In the genomic region with DNA sequence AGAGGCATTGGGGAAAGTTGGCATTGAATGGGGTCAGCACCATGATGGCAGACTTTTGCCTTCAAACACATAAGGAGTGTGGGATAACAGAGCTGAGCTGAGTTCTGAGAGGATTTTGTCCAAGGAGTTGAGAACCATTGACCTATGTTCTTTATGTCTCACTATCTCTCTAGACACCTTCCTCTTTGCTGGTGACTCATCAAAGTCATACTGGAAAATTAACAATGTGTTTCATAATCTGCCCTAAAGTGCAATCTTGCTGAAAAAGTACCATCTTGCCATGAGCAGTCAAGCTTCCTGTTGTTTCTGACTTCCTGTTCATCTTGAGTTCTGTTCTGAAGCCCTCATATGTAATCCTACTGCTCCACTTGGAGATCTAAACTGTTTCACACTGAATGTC, we compare ENCODE assay signal across 26 mouse cellular contexts. TPM values are rescaled to one million over a fixed set of nuclear protein-coding genes. Genes with fewer than 3 reads are reported as not detected.
DNase-seq lines count a peak whose midpoint lies in the region; ATAC-seq and TF ChIP-seq lines count a peak whose summit lies in the region.
"Had no signal": no experiment of that assay in that cellular context is flagged by ENCODE, and none has a peak within 500 bp of the region (broad histone marks: within the 10 kb centered on the region; RNA-seq: fewer than 3 reads in every experiment).

No protein-coding gene starts in this region.

- ATAC-seq in common myeloid progenitor, adult 5-6 weeks (replicated peaks; ENCODE audit: low read depth, poor library complexity, severe bottlenecking), result peak; percentile 95
- ATAC-seq in liver, postnatal 0 days, result peak; percentile 71
- ATAC-seq in forebrain, embryonic 16.5 days, result no peak
- ATAC-seq in kidney, embryonic 15.5 days (replicated peaks; ENCODE audit: low FRiP score), result no peak
- ATAC-seq: intestine, embryonic 15.5 days; midbrain, embryonic 13.5 days had no signal

- TF ChIP-seq EP300 in liver, postnatal 0 days (IDR thresholded peaks at IDR 0.05; ENCODE audit: low read depth), result peak; percentile 70

- no peak for TF ChIP-seq CTCF in liver, postnatal 0 days (IDR thresholded peaks at IDR 0.05; ENCODE audit: low read depth)

- no peak overlapping the region for H3K4me2 ChIP-seq in liver, postnatal 0 days (ENCODE audit: low read depth, low read length)
- no peak overlapping the region for H3K4me2 ChIP-seq in forebrain, embryonic 16.5 days (ENCODE audit: low read length)
- no peak overlapping the region for H3K4me2 ChIP-seq in kidney, embryonic 15.5 days
- H3K4me2 ChIP-seq: heart, embryonic 12.5 days; hindbrain, embryonic 15.5 days; intestine, embryonic 15.5 days; limb, embryonic 13.5 days; midbrain, embryonic 13.5 days; neural tube, embryonic 13.5 days had no signal

- DNase-seq in lung, postnatal 36 days, result peak; percentile 31
- DNase-seq in lung, adult 18-20 months, result no peak
- DNase-seq in liver, postnatal 0 days, result no peak
- DNase-seq in skeletal muscle tissue, adult 2 months (ENCODE audit: low read depth, low spot score), result peak; percentile 18
- DNase-seq in cerebellum, adult 9-10 months, result no peak
- DNase-seq: adrenal gland, postnatal 14 days; cerebellum, postnatal 10 days; embryo, embryonic 11 days; gastrocnemius, adult 2 months; heart, postnatal 36 days; lung, postnatal 4 days; thymus, postnatal 4 days had no signal

- no peak overlapping the region for H3K27ac ChIP-seq in liver, postnatal 0 days (ENCODE audit: low read depth)
- H3K27ac ChIP-seq in forebrain, embryonic 16.5 days (ENCODE audit: low read length), result no peak overlapping the region
- H3K27ac ChIP-seq in kidney, embryonic 15.5 days, result no peak overlapping the region
- H3K27ac ChIP-seq: gastrocnemius, adult 2 months; hindbrain, embryonic 15.5 days; intestine, embryonic 15.5 days; limb, embryonic 13.5 days; midbrain, embryonic 13.5 days; neural tube, embryonic 13.5 days had no signal

- no peaks in the 10 kb centered on the region for H3K9me3 ChIP-seq in liver, postnatal 0 days (ENCODE audit: low read length)
- no peaks in the 10 kb centered on the region for H3K9me3 ChIP-seq in forebrain, embryonic 16.5 days (ENCODE audit: control insufficient read depth, low read length)
- H3K9me3 ChIP-seq in kidney, embryonic 15.5 days (replicated peaks), result peaks cover 4% of the 10 kb centered on the region; the same call in 1 of the 2 replicates
- H3K9me3 ChIP-seq: hindbrain, embryonic 15.5 days; intestine, embryonic 15.5 days; neural tube, embryonic 13.5 days had no signal

- H3K36me3 ChIP-seq in liver, postnatal 0 days (replicated peaks; ENCODE audit: insufficient read depth, low read length), result no peaks in the 10 kb centered on the region
- no peaks in the 10 kb centered on the region for H3K36me3 ChIP-seq in forebrain, embryonic 16.5 days (ENCODE audit: control insufficient read depth, insufficient read depth)
- H3K36me3 ChIP-seq in kidney, embryonic 15.5 days, result no peaks in the 10 kb centered on the region
- H3K36me3 ChIP-seq: heart, embryonic 12.5 days; hindbrain, embryonic 15.5 days; intestine, embryonic 15.5 days; limb, embryonic 13.5 days; midbrain, embryonic 13.5 days; neural tube, embryonic 13.5 days had no signal

- no peak overlapping the region for H3K9ac ChIP-seq in liver, postnatal 0 days (replicated peaks)
- no peak overlapping the region for H3K9ac ChIP-seq in forebrain, embryonic 16.5 days (replicated peaks; ENCODE audit: low read depth, low read length)
- no peak overlapping the region for H3K9ac ChIP-seq in kidney, embryonic 15.5 days
- H3K9ac ChIP-seq: heart, embryonic 12.5 days; hindbrain, embryonic 15.5 days; intestine, embryonic 15.5 days; limb, embryonic 13.5 days; midbrain, embryonic 13.5 days; neural tube, embryonic 13.5 days had no signal

- no peak overlapping the region for H3K4me3 ChIP-seq in liver, postnatal 0 days (ENCODE audit: low read depth, low read length)
- no peak overlapping the region for H3K4me3 ChIP-seq in forebrain, embryonic 16.5 days (replicated peaks; ENCODE audit: low read length)
- H3K4me3 ChIP-seq in kidney, embryonic 15.5 days (replicated peaks), result no peak overlapping the region
- H3K4me3 ChIP-seq: gastrocnemius, adult 2 months; heart, embryonic 12.5 days; hindbrain, embryonic 15.5 days; intestine, embryonic 15.5 days; limb, embryonic 13.5 days; midbrain, embryonic 13.5 days; neural tube, embryonic 13.5 days had no signal

- H3K4me1 ChIP-seq in liver, postnatal 0 days (ENCODE audit: insufficient read depth), result no peaks in the 10 kb centered on the region
- H3K4me1 ChIP-seq in forebrain, embryonic 16.5 days (replicated peaks; ENCODE audit: control insufficient read depth, insufficient read depth, low read length), result no peaks in the 10 kb centered on the region
- no peaks in the 10 kb centered on the region for H3K4me1 ChIP-seq in kidney, embryonic 15.5 days
- H3K4me1 ChIP-seq: heart, embryonic 12.5 days; hindbrain, embryonic 15.5 days; intestine, embryonic 15.5 days; limb, embryonic 13.5 days; midbrain, embryonic 13.5 days; neural tube, embryonic 13.5 days had no signal

- H3K27me3 ChIP-seq in liver, postnatal 0 days (ENCODE audit: insufficient read depth, low read length), result no peaks in the 10 kb centered on the region
- no peaks in the 10 kb centered on the region for H3K27me3 ChIP-seq in forebrain, embryonic 16.5 days (replicated peaks; ENCODE audit: control insufficient read depth, insufficient read depth, low read length)
- no peaks in the 10 kb centered on the region for H3K27me3 ChIP-seq in kidney, embryonic 15.5 days
- H3K27me3 ChIP-seq: heart, embryonic 12.5 days; hindbrain, embryonic 15.5 days; intestine, embryonic 15.5 days; limb, embryonic 13.5 days; midbrain, embryonic 13.5 days; neural tube, embryonic 13.5 days had no signal

RNA-seq across cellular contexts. Expression of gene Clec4d, which starts 9.2 kb away (rescaled TPM):
- total RNA-seq in common myeloid progenitor, adult 5-6 weeks (2017), result 12.8 and 17.3 TPM in 2 replicates
- 0.53 and 1.3 TPM in 2 replicates for polyA plus RNA-seq in liver, postnatal 0 days (2015; fragmentation: Nextera tagmentation; extraction: Ambion mirVana)
- not detected in 2 replicates for polyA plus RNA-seq in forebrain, embryonic 16.5 days (2015; fragmentation: Nextera tagmentation; extraction: Ambion mirVana)
- polyA plus RNA-seq in kidney, embryonic 15.5 days (2015; fragmentation: Nextera tagmentation; extraction: Ambion mirVana), result 0.35 TPM in 1 of 2 replicates, not detected in the other
- total RNA-seq: gastrocnemius, adult 2 months; layer of hippocampus, postnatal 10 days had no signal
- polyA plus RNA-seq: heart, embryonic 12.5 days; hindbrain, embryonic 15.5 days; kidney, embryonic 16.5 days; midbrain, embryonic 13.5 days; neural tube, embryonic 13.5 days had no signal

RNA-seq across cellular contexts. Expression of gene Clec4n, which starts 23.1 kb away (rescaled TPM):
- not detected in 2 replicates for total RNA-seq in common myeloid progenitor, adult 5-6 weeks (2017)
- polyA plus RNA-seq in liver, postnatal 0 days (2015; fragmentation: Nextera tagmentation; extraction: Ambion mirVana), result 24.4 and 28.7 TPM in 2 replicates
- polyA plus RNA-seq in forebrain, embryonic 16.5 days (2015; fragmentation: Nextera tagmentation; extraction: Ambion mirVana), result 0.29 and 0.49 TPM in 2 replicates
- polyA plus RNA-seq in kidney, embryonic 15.5 days (2015; fragmentation: Nextera tagmentation; extraction: Ambion mirVana), result 2.7 and 3.6 TPM in 2 replicates
- total RNA-seq: gastrocnemius, adult 2 months; layer of hippocampus, postnatal 10 days had no signal

RNA-seq across cellular contexts. Expression of gene Clec4e, which starts 36.9 kb away (rescaled TPM):
- total RNA-seq in common myeloid progenitor, adult 5-6 weeks (2017), result 22.4 and 22.8 TPM in 2 replicates
- polyA plus RNA-seq in liver, postnatal 0 days (2015; fragmentation: Nextera tagmentation; extraction: Ambion mirVana), result 0.92 and 1.2 TPM in 2 replicates
- polyA plus RNA-seq in forebrain, embryonic 16.5 days (2015; fragmentation: Nextera tagmentation; extraction: Ambion mirVana), result not detected in 2 replicates
- not detected in 2 replicates for polyA plus RNA-seq in kidney, embryonic 15.5 days (2015; fragmentation: Nextera tagmentation; extraction: Ambion mirVana)
- total RNA-seq: gastrocnemius, adult 2 months; layer of hippocampus, postnatal 10 days had no signal
- polyA plus RNA-seq: intestine, embryonic 15.5 days; limb, embryonic 13.5 days; midbrain, embryonic 13.5 days; neural tube, embryonic 13.5 days had no signal

RNA-seq across cellular contexts. Expression of gene Vmn2r19, which starts 55.4 kb away (rescaled TPM):
- total RNA-seq in common myeloid progenitor, adult 5-6 weeks (2017), result not detected in 2 replicates
- polyA plus RNA-seq in liver, postnatal 0 days (2015; fragmentation: Nextera tagmentation; extraction: Ambion mirVana), result not detected in 2 replicates
- polyA plus RNA-seq in forebrain, embryonic 16.5 days (2015; fragmentation: Nextera tagmentation; extraction: Ambion mirVana), result not detected in 2 replicates
- polyA plus RNA-seq in kidney, embryonic 15.5 days (2015; fragmentation: Nextera tagmentation; extraction: Ambion mirVana), result not detected in 2 replicates
- total RNA-seq: adrenal gland, postnatal 14 days; gastrocnemius, adult 2 months; heart, postnatal 36 days; layer of hippocampus, postnatal 10 days had no signal
- polyA plus RNA-seq: embryonic facial prominence, embryonic 14.5 days; gonadal fat pad, adult 2 months; heart, embryonic 12.5 days; hindbrain, embryonic 15.5 days; intestine, embryonic 15.5 days; kidney, embryonic 16.5 days; large intestine, adult 2 months; limb, embryonic 13.5 days; midbrain, embryonic 13.5 days; neural tube, embryonic 13.5 days had no signal

Comparison
In these comparisons a context has a peak if more than half of its experiments do, and no peak if none do; other contexts are left out.
1. DNase-seq: peak in lung, postnatal 36 days (single experiment) and skeletal muscle tissue, adult 2 months (single experiment); none in lung, adult 18-20 months (0 of 2), liver, postnatal 0 days (single experiment) and cerebellum, adult 9-10 months (single experiment).
2. ATAC-seq: peak in common myeloid progenitor, adult 5-6 weeks (single experiment) and liver, postnatal 0 days (single experiment); none in forebrain, embryonic 16.5 days (single experiment) and kidney, embryonic 15.5 days (single experiment).